Mouse (Mus musculus) Patski (cell line): ENCODE results near the gene Ss18l2. TPM values are rescaled to one million over a fixed set of nuclear protein-coding genes. Genes with fewer than 3 reads are reported as not detected.

ENCODE experiments used
- ATAC-seq: fragments of 100-300 bp; one replicate; pipeline ENCODE4 v1.8.0; 2021
- CTCF ChIA-PET: fragments of 350-600 bp; sonication (Branson Sonifier 250); formaldehyde crosslinking; loops from one replicate; lab custom pipeline; 2022; ENCODE audit warnings: inconsistent platforms; lab: Charles Lee
- POLR2A ChIA-PET: fragments of 350-600 bp; sonication (Branson Sonifier 250); formaldehyde crosslinking; loops from one replicate; lab custom pipeline; 2022; ENCODE audit warnings: antibody characterized with exemption, inconsistent platforms; lab: Charles Lee
- DNase-seq: peaks from one replicate; pipeline ENCODE4 v3.0.0-alpha.2; 2011; ENCODE audit warnings: low read depth, low spot score
- H3K27me3 ChIP-seq: fragments of 371-371 bp; one replicate; pipeline ENCODE4 v1.5.1; 2021
- CTCF ChIP-seq: fragments of 100-300 bp; IDR thresholded peaks from one replicate; pipeline ENCODE4 v1.5.1; 2021
- in situ Hi-C: fragments of 300-500 bp; cut with MboI; formaldehyde crosslinking; loops from 3 replicates; pipeline ENCODE4 v1.11.1; 2018; ENCODE audit warnings: low pct_unique_long_range_greater_than_20kb, mixed read lengths
- polyA plus RNA-seq: library from polyadenylated mRNA; unstranded; gene quantifications from one replicate; pipeline ENCODE4 v1.2.3, GENCODE M21; 2021

The Ss18l2 gene
- polyA plus RNA-seq, 1 experiment from 2014 or later = 63.8 TPM

DNA sequence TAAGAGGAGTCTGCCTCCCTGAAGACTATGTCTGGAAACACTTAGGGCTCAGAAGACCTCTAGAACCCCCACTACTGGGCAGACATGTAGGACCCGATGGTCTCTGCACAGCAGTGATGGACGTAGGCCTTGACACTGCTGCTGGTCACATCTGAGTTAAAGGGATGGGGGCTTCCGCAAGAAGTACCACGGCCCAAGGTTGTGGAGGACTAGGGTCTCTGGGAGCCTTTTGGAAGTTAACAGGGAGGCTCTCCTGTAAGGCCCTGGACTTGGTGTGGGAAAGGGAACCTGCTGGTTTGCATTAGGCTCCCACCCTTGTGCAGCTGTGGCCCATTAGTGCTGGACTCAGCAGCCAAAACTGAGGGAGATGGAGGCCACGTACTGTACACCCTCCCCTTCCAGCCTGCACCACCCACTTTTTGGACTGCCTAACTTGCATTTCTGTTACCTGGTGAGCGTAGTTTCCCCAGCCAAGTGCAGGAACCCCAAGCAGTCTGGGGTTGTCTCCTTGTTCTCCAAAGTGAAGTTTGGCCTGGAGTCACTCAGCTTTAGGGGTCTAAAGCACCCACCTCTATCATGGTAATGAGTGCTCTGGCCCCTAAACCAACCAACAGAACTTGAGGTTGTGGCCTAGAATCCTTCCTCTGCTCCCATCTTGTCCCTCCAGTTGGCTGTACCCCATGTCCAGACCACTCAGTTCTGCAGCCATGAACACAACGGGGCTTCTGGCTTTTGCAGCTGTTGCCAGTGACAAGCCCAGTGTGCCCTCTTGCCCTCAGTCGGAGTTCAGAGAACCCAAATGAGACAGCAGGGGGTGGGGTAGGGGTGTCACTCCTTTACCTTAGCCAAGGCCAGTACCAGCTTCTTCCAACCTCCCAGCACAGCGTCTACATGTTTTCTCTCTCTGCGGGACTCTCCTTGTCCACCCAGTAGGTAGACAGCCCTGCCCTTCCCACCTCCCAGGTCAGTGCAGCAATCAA, 48.0 kb downstream of the Ss18l2 start:
- H3K27me3 ChIP-seq = no peaks in the 10 kb centered on the region
- no peak for TF ChIP-seq CTCF
- in situ Hi-C loops = no loop called here
- ChIA-PET POLR2A (interaction anchor here (1.4 to 2.5 kb wide), 3 partner anchors 8 to 54 kb away, joined by 3 to 6 read pairs (median 5); no protein-coding TSS in a partner anchor), CTCF (no interaction called here)
- no peak for DNase-seq
- no peak for ATAC-seq

- in situ Hi-C loops = no loop called here
- no peak for DNase-seq
- no peak for TF ChIP-seq CTCF
- CTCF ChIA-PET = interaction anchor here (1.4 to 2.7 kb wide), 3 partner anchors 62 to 90 kb away, joined by 3 to 7 read pairs (median 5); no protein-coding TSS in a partner anchor
- peak; percentile 48 for ATAC-seq
- POLR2A ChIA-PET = interaction anchor here (1.0 to 2.5 kb wide), 6 partner anchors 8 to 71 kb away, joined by 3 to 6 read pairs (median 4); no protein-coding TSS in a partner anchor
- H3K27me3 ChIP-seq = no peaks in the 10 kb centered on the region
Measured at GRCm38 (mm10) chr9:121759091-121760081, 49.3 kb downstream of the Ss18l2 start, which contains the start of gene Zfp651. Gene Zfp651, plus strand, starts transcription at chr9:121759330.

DNA sequence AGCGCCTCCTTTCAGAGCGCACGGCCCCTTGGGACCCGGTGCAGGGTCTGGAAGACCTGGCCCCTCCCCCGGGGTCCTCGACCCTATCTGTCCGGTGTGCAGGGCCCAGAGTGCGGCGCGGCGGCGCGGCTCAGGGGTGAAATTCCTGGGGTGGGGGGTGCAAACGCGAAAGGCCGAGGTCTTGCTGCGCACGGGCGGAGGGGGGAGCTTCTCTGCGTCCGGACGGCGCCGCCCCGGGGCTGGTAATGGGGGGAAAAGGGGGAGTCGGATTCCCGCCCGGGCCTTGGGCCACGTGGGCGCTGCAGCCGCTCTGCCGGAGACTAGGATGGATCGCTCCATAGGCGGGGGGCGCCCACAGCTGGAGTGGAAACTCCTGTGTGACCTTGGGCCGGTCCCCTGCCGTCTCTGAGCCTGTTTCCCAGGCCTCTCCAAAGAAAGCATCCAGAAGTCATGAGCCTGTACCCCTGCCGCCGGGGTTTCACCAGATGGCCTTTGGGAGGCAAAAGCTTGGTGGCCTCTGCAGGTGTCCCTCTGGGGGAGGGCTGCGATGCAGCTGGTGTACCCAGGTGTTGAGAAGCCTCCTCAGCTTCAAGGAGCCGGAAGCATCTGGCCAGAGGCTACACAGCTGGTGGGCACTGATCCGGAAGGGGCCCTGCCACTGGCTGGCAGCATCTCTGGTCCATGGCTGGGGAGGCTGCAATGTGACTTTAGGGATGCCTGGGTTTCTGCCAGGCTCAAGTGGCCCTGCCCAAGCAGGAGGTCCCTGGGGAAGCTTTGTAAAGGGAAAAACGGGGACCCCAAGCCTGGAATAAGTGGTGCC, 50.4 kb downstream of the Ss18l2 start:
- in situ Hi-C loops = no loop called here
- POLR2A ChIA-PET = interaction anchor here (1.0 to 2.5 kb wide), 6 partner anchors 10 to 69 kb away, joined by 3 to 6 read pairs (median 4); no protein-coding TSS in a partner anchor
- CTCF ChIA-PET = interaction anchor here (1.4 to 2.7 kb wide), 3 partner anchors 63 to 91 kb away, joined by 3 to 7 read pairs (median 5); no protein-coding TSS in a partner anchor

GRCm38 (mm10) chr9:121761091-121761665, 51.0 kb downstream of the Ss18l2 start:
- ChIA-PET CTCF (interaction anchor here (2.7 kb wide), 1 partner anchor 69 kb away, joined by 7 read pairs; no protein-coding TSS in a partner anchor), POLR2A (interaction anchor here (1.0 to 1.8 kb wide), 2 partner anchors 41 to 69 kb away, joined by 3 to 5 read pairs; no protein-coding TSS in a partner anchor)
- no peak for TF ChIP-seq CTCF
- in situ Hi-C loops = no loop called here
- H3K27me3 ChIP-seq = no peaks in the 10 kb centered on the region
- ATAC-seq = no peak
- no peak for DNase-seq

More for the DNA sequence above, 50.4 kb downstream of the Ss18l2 start:
- H3K27me3 ChIP-seq = no peaks in the 10 kb centered on the region
- TF ChIP-seq CTCF = no peak
- peak; percentile 51 for ATAC-seq
- DNase-seq = no peak

GRCm38 (mm10) chr9:121761787-121762186, 51.7 kb downstream of the Ss18l2 start:
- CTCF ChIA-PET = interaction anchor here (2.7 kb wide), 1 partner anchor 68 kb away, joined by 7 read pairs; no protein-coding TSS in a partner anchor

DNA sequence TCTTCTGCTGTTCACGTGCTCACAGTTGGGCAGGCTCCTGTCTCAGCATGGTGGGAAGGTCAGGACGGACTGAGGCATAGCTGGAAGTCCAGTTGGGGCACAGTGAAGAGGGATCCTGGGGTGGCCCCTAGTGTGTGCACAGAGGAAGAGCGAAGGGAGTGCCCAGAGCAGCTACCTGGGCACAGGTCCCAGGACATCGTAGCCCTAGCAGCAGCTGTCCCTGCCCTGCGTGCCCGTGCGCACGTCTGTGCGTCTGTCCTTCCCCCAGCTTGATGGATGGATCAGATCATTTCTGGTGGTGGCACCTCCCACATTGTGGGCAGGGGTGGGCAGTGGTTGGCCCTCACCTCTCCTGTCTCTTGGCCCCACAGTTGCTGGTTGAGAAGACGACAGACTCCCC, 52.1 kb downstream of the Ss18l2 start:
- DNase-seq = no peak
- in situ Hi-C loops = no loop called here
- POLR2A ChIA-PET = no interaction called here
- H3K27me3 ChIP-seq = no peaks in the 10 kb centered on the region
- no peak for TF ChIP-seq CTCF
- CTCF ChIA-PET = no interaction called here
- no peak for ATAC-seq

More at GRCm38 (mm10) chr9:121761787-121762186, 51.7 kb downstream of the Ss18l2 start:
- DNase-seq (no peak), ATAC-seq (no peak)
- H3K27me3 ChIP-seq = no peaks in the 10 kb centered on the region
- in situ Hi-C loops = no loop called here
- POLR2A ChIA-PET = interaction anchor here (1.0 kb wide), 1 partner anchor 42 kb away, joined by 3 read pairs; no protein-coding TSS in a partner anchor
- TF ChIP-seq CTCF = no peak

DNA sequence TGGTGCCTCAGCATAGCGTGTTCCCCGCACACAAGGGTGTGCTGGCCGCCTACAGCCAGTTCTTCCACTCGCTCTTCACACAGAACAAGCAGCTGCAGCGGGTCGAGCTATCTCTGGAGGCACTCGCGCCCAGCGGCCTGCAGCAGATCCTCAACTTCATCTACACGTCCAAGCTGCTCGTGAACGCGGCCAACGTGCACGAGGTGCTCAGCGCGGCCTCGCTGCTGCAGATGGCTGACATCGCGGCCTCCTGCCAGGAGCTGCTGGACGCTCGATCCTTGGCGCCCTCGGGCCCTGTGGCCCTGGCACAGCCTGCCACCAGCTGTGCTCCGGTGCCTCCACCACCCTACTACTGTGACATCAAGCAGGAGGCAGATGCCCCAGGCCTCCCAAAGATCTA, 52.6 kb downstream of the Ss18l2 start:
- H3K27me3 ChIP-seq = no peaks in the 10 kb centered on the region
- TF ChIP-seq CTCF = no peak
- ATAC-seq (no peak), DNase-seq (no peak)
- POLR2A ChIA-PET = no interaction called here
- in situ Hi-C loops = no loop called here
- CTCF ChIA-PET = no interaction called here

Other genes starting within 250 kb of the Ss18l2 start
- not detected for gene Cck, start 214.6 kb upstream of the Ss18l2 start, polyA plus RNA-seq
- not detected for gene Lyzl4, start 68.2 kb upstream of the Ss18l2 start, polyA plus RNA-seq
- not detected for gene Vipr1, start 67.6 kb upstream of the Ss18l2 start, polyA plus RNA-seq
- 12.7 TPM for gene Sec22c, start 4.8 kb upstream of the Ss18l2 start, polyA plus RNA-seq
- gene Nktr, start 8.8 kb downstream of the Ss18l2 start, polyA plus RNA-seq = 54.5 TPM
- gene Zfp651, start 49.0 kb downstream of the Ss18l2 start, polyA plus RNA-seq = 64.7 TPM
- gene Klhl40, start 67.3 kb downstream of the Ss18l2 start, polyA plus RNA-seq = not detected
- not detected for gene Hhatl, start 82.2 kb downstream of the Ss18l2 start, polyA plus RNA-seq
- gene Ccdc13, start 129.1 kb downstream of the Ss18l2 start, polyA plus RNA-seq = 0.03 TPM
- 108 TPM for gene Higd1a, start 148.0 kb downstream of the Ss18l2 start, polyA plus RNA-seq
- gene Ackr2, start 188.0 kb downstream of the Ss18l2 start, polyA plus RNA-seq = not detected
- gene Cyp8b1, start 206.0 kb downstream of the Ss18l2 start, polyA plus RNA-seq = not detected
- 0.23 TPM for gene Fam198a, start 240.7 kb downstream of the Ss18l2 start, polyA plus RNA-seq